Mouse (Mus musculus) intestine, embryonic 15.5 days (tissue): Measurements from ENCODE around the gene Otop1. TPM values are rescaled to one million over a fixed set of nuclear protein-coding genes. Genes with fewer than 3 reads are reported as not detected.

ENCODE experiments used
- polyA plus RNA-seq: library from polyadenylated mRNA; unstranded; fragments of >200 nt; fragmentation: Nextera tagmentation; extraction: Ambion mirVana; gene quantifications from 2 replicates; pipeline ENCODE4 v1.2.1, GENCODE M21; 2015

Gene Otop1
- polyA plus RNA-seq, 1 experiment from 2014 or later: not detected

Other genes starting within 250 kb of the Otop1 start
- gene Stx18, start 237.2 kb upstream of the Otop1 start, polyA plus RNA-seq: 38.5 and 39.2 TPM in 2 replicates
- gene Nsg1, start 116.1 kb upstream of the Otop1 start, polyA plus RNA-seq: 59.8 and 62.3 TPM in 2 replicates
- gene Zbtb49, start 55.5 kb upstream of the Otop1 start, polyA plus RNA-seq: 9.2 TPM in 2 replicates
- 101 and 116 TPM in 2 replicates for gene Lyar, start 55.5 kb upstream of the Otop1 start, polyA plus RNA-seq
- gene Tmem128, start 15.8 kb upstream of the Otop1 start, polyA plus RNA-seq: 67.9 and 68.6 TPM in 2 replicates
- gene Drd5, start 43.4 kb downstream of the Otop1 start, polyA plus RNA-seq: not detected in 2 replicates
- 1.6 and 1.8 TPM in 2 replicates for gene Slc2a9, start 227.2 kb downstream of the Otop1 start, polyA plus RNA-seq